Mouse (Mus musculus) lung, embryonic 14.5 days (tissue): Measurements from ENCODE around the gene Dock10. TPM values are rescaled to one million over a fixed set of nuclear protein-coding genes. Genes with fewer than 3 reads are reported as not detected.

Experiments
- ATAC-seq: fragments of 200-750 bp; cut with Nextera tagmentation; 2 replicates; pipeline ENCODE4 v1.8.0; 2017; ENCODE audit warnings: mild to moderate bottlenecking, moderate TSS enrichment, moderate library complexity; ENCODE audit not compliant: insufficient read depth
- DNase-seq: peaks from one replicate; pipeline ENCODE4 v3.0.0-alpha.2; 2015
- H3K27ac ChIP-seq: fragments of 300-500 bp; sonication (generic); 2 replicates; pipeline ENCODE4 v1.5.1; 2014; ENCODE audit warnings: low read depth, mild to moderate bottlenecking, moderate library complexity
- H3K27me3 ChIP-seq: fragments of 300-500 bp; sonication (generic); 2 replicates; pipeline ENCODE4 v1.6.1; 2014; ENCODE audit warnings: low read length, control low read depth; ENCODE audit not compliant: insufficient read depth
- H3K36me3 ChIP-seq: fragments of 300-500 bp; sonication (generic); 2 replicates; pipeline ENCODE4 v1.6.1; 2014; ENCODE audit warnings: control low read depth; ENCODE audit not compliant: insufficient read depth
- H3K4me1 ChIP-seq: fragments of 300-500 bp; sonication (generic); 2 replicates; pipeline ENCODE4 v1.6.1; 2014; ENCODE audit warnings: antibody characterized with exemption, control low read depth; ENCODE audit not compliant: insufficient read depth
- H3K4me2 ChIP-seq: fragments of 300-500 bp; sonication (generic); 2 replicates; pipeline ENCODE4 v1.6.1; 2014; ENCODE audit warnings: mild to moderate bottlenecking
- H3K4me3 ChIP-seq: fragments of 300-500 bp; sonication (generic); 2 replicates; pipeline ENCODE4 v1.5.1; 2014; ENCODE audit warnings: low read depth, low read length
- H3K9ac ChIP-seq: fragments of 300-500 bp; sonication (generic); 2 replicates; pipeline ENCODE4 v1.6.1; 2014
- H3K9me3 ChIP-seq: fragments of 300-500 bp; sonication (generic); 2 replicates; pipeline ENCODE4 v1.6.1; 2016; ENCODE audit warnings: low read depth, low read length, control low read depth
- CTCF ChIP-seq: IDR thresholded peaks from 2 replicates; pipeline ENCODE4 v1.5.1; 2016; ENCODE audit warnings: antibody characterized with exemption, low read depth
- WGBS: fragments of 180-500 bp; shearing (Covaris S2); extraction: QIAGEN DNeasy Blood & Tissue Kit; methylation state at CpG from one replicate; pipeline ENCODE4 v1.1.7; 2014; 5-methylcytosine and 5-hydroxymethylcytosine counted together
- polyA plus RNA-seq: library from polyadenylated mRNA; unstranded; fragments of >200 nt; fragmentation: Nextera tagmentation; extraction: Ambion mirVana; gene quantifications from 2 replicates; pipeline ENCODE4 v1.2.1, GENCODE M21; 2014

Gene Dock10
- polyA plus RNA-seq, 1 experiment from 2014 or later, result 4.9 TPM

GRCm38 (mm10) chr1:80641288-80641687, 117.0 kb downstream of the Dock10 start:
- WGBS, result 72% methylated on average over 1 of the region's 1 CpGs
- Histone ChIP-seq H3K27ac (no peak overlapping the region), H3K27me3 (no peaks in the 10 kb centered on the region), H3K4me3 (no peak overlapping the region), H3K4me2 (no peak overlapping the region), H3K36me3 (no peaks in the 10 kb centered on the region), H3K9me3 (no peaks in the 10 kb centered on the region), H3K9ac (no peak overlapping the region), H3K4me1 (no peaks in the 10 kb centered on the region)
- DNase-seq (no peak), ATAC-seq (no peak)
- no peak for TF ChIP-seq CTCF

GRCm38 (mm10) chr1:80639553-80639952, 118.8 kb downstream of the Dock10 start:
- no peak for TF ChIP-seq CTCF
- H3K27ac ChIP-seq, result no peak overlapping the region
- no peak overlapping the region for H3K9ac ChIP-seq
- no peak overlapping the region for H3K4me2 ChIP-seq
- WGBS, result 76% methylated on average over 1 of the region's 1 CpGs
- DNase-seq (no peak), ATAC-seq (no peak)
- no peak overlapping the region for H3K4me3 ChIP-seq
- no peaks in the 10 kb centered on the region for H3K4me1 ChIP-seq
- H3K9me3 ChIP-seq, result no peaks in the 10 kb centered on the region
- H3K36me3 ChIP-seq, result no peaks in the 10 kb centered on the region
- H3K27me3 ChIP-seq, result no peaks in the 10 kb centered on the region

- TF ChIP-seq CTCF, result no peak
- H3K4me2 ChIP-seq, result no peak overlapping the region
These were observed 121.1 kb downstream of the Dock10 start for GRCm38 (mm10) chr1:80637214-80637705.

GRCm38 (mm10) chr1:80635825-80636224, 122.5 kb downstream of the Dock10 start:
- Histone ChIP-seq H3K9me3 (no peaks in the 10 kb centered on the region), H3K27me3 (no peaks in the 10 kb centered on the region), H3K4me1 (no peaks in the 10 kb centered on the region), H3K27ac (no peak overlapping the region), H3K9ac (no peak overlapping the region), H3K4me2 (no peak overlapping the region), H3K4me3 (no peak overlapping the region), H3K36me3 (no peaks in the 10 kb centered on the region)
- no peak for ATAC-seq
- WGBS, result 97% methylated on average over 4 of the region's 4 CpGs
- no peak for DNase-seq
- no peak for TF ChIP-seq CTCF

More at GRCm38 (mm10) chr1:80637214-80637705, 121.1 kb downstream of the Dock10 start:
- no peak for ATAC-seq
- Histone ChIP-seq H3K27me3 (no peaks in the 10 kb centered on the region), H3K36me3 (no peaks in the 10 kb centered on the region), H3K9me3 (no peaks in the 10 kb centered on the region), H3K27ac (peak overlapping the region; percentile 1; the same call in 1 of the 2 replicates), H3K9ac (no peak overlapping the region), H3K4me3 (no peak overlapping the region), H3K4me1 (no peaks in the 10 kb centered on the region)
- peak; percentile 31 for DNase-seq
- WGBS, result 67% methylated on average over 4 of the region's 4 CpGs

- WGBS, result 74% methylated on average over 4 of the region's 4 CpGs
- H3K4me3 ChIP-seq, result no peak overlapping the region
- DNase-seq, result no peak
These were observed 124.8 kb downstream of the Dock10 start for GRCm38 (mm10) chr1:80633536-80633935.

GRCm38 (mm10) chr1:80630179-80631149, 127.9 kb downstream of the Dock10 start:
- no peaks in the 10 kb centered on the region for H3K36me3 ChIP-seq
- H3K27ac ChIP-seq, result no peak overlapping the region

More at GRCm38 (mm10) chr1:80633536-80633935, 124.8 kb downstream of the Dock10 start:
- no peak overlapping the region for H3K4me2 ChIP-seq
- H3K27ac ChIP-seq, result no peak overlapping the region
- H3K36me3 ChIP-seq, result no peaks in the 10 kb centered on the region
- H3K27me3 ChIP-seq, result no peaks in the 10 kb centered on the region
- no peak for ATAC-seq
- H3K9ac ChIP-seq, result no peak overlapping the region
- H3K4me1 ChIP-seq, result no peaks in the 10 kb centered on the region
- no peaks in the 10 kb centered on the region for H3K9me3 ChIP-seq
- TF ChIP-seq CTCF, result no peak

GRCm38 (mm10) chr1:80628054-80628453, 130.3 kb downstream of the Dock10 start:
- H3K4me3 ChIP-seq, result no peak overlapping the region
- H3K9ac ChIP-seq, result no peak overlapping the region
- no peak for TF ChIP-seq CTCF

More at GRCm38 (mm10) chr1:80630179-80631149, 127.9 kb downstream of the Dock10 start:
- no peak overlapping the region for H3K4me2 ChIP-seq
- H3K27me3 ChIP-seq, result no peaks in the 10 kb centered on the region
- no peaks in the 10 kb centered on the region for H3K9me3 ChIP-seq
- peak; percentile 16 for DNase-seq
- no peak overlapping the region for H3K4me3 ChIP-seq
- TF ChIP-seq CTCF, result no peak
- WGBS, result 58% methylated on average over 5 of the region's 5 CpGs
- no peak overlapping the region for H3K9ac ChIP-seq
- H3K4me1 ChIP-seq, result no peaks in the 10 kb centered on the region
- no peak for ATAC-seq

More at GRCm38 (mm10) chr1:80628054-80628453, 130.3 kb downstream of the Dock10 start:
- DNase-seq (no peak), ATAC-seq (no peak)
- H3K4me2 ChIP-seq, result no peak overlapping the region
- no peaks in the 10 kb centered on the region for H3K4me1 ChIP-seq
- no peaks in the 10 kb centered on the region for H3K9me3 ChIP-seq
- no peak overlapping the region for H3K27ac ChIP-seq
- H3K36me3 ChIP-seq, result no peaks in the 10 kb centered on the region
- H3K27me3 ChIP-seq, result no peaks in the 10 kb centered on the region
